Mouse (Mus musculus): ENCODE measurements around the gene Ppfia2. TPM values are rescaled to one million over a fixed set of nuclear protein-coding genes. Genes with fewer than 3 reads are reported as not detected.

Ppfia2 gene
- polyA plus RNA-seq, 1 experiment from 2014 or later: 0.59 TPM

DNA sequence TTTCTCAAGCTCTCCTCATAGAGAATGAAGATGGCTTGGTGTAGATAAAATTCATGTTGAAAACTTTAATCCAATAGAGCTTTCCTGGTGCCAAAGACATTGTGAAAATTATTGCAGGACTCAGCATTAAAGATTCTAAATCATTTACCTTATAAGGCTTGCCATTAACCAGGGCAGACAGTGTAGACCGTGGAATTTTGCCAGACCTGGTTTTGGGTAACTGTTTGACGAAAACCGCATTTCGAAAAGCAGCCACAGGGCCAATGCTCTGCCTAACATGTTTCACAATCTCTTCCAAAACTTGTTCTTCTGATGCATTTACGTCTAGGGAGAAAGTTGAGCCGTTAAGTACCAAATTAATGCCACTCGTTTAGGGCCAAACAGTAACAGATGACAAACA lies 466.9 kb downstream of the Ppfia2 start:
- H3K27ac ChIP-seq: no peak overlapping the region
- H3K4me3 ChIP-seq: no peak overlapping the region
- no peaks in the 10 kb centered on the region for H3K4me1 ChIP-seq
- no peak overlapping the region for H3K9ac ChIP-seq
- no peak overlapping the region for H3K4me2 ChIP-seq (replicated peaks)
- WGBS: 59% methylated on average over 7 of the region's 7 CpGs
- no peaks in the 10 kb centered on the region for H3K9me3 ChIP-seq
- no peak for ATAC-seq (ENCODE audit: low FRiP score, low read depth)
- no peaks in the 10 kb centered on the region for H3K36me3 ChIP-seq
- H3K27me3 ChIP-seq: no peaks in the 10 kb centered on the region

GRCm38 (mm10) chr10:106938851-106939250 lies 468.7 kb downstream of the Ppfia2 start:
- Histone ChIP-seq H3K27ac (no peak overlapping the region), H3K4me2 (replicated peaks) (no peak overlapping the region), H3K36me3 (no peaks in the 10 kb centered on the region), H3K4me1 (no peaks in the 10 kb centered on the region), H3K9ac (no peak overlapping the region), H3K9me3 (no peaks in the 10 kb centered on the region), H3K27me3 (no peaks in the 10 kb centered on the region), H3K4me3 (no peak overlapping the region)
- ATAC-seq (ENCODE audit: low FRiP score, low read depth): no peak
- WGBS: 88% methylated on average over 3 of the region's 3 CpGs

- WGBS: 50% methylated on average over 1 of the region's 1 CpGs
- Histone ChIP-seq H3K27ac (no peak overlapping the region), H3K36me3 (no peaks in the 10 kb centered on the region), H3K4me1 (no peaks in the 10 kb centered on the region), H3K27me3 (no peaks in the 10 kb centered on the region), H3K9ac (no peak overlapping the region), H3K4me3 (no peak overlapping the region), H3K4me2 (replicated peaks) (no peak overlapping the region), H3K9me3 (no peaks in the 10 kb centered on the region)
- no peak for ATAC-seq (ENCODE audit: low FRiP score, low read depth)
Observed at GRCm38 (mm10) chr10:106939441-106939840, 469.3 kb downstream of the Ppfia2 start.

DNA sequence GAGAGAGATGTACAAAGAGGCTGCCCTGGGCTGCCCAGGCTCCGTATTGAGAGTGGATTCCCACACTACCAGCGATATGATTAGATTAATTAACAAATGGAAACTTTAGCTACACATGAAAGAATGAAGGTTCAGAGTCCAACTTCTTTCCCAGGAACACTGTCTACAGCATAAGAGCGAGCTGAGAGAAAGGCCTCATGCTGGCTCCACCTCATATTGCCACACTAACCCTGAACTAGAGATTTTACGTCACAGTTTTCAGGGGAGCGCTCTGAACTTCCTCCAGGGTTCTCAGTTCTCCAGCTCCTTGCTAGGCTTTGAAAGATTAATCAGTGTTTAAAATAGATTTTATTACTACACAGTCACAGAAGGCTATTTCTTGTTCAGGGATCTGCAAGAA lies 471.2 kb downstream of the Ppfia2 start:
- H3K27me3 ChIP-seq: no peaks in the 10 kb centered on the region
- no peaks in the 10 kb centered on the region for H3K36me3 ChIP-seq
- no peaks in the 10 kb centered on the region for H3K4me1 ChIP-seq
- WGBS: 73% methylated on average over 5 of the region's 5 CpGs
- H3K4me3 ChIP-seq: no peak overlapping the region
- no peak for ATAC-seq (ENCODE audit: low FRiP score, low read depth)
- H3K27ac ChIP-seq: no peak overlapping the region
- no peak overlapping the region for H3K9ac ChIP-seq
- H3K9me3 ChIP-seq: no peaks in the 10 kb centered on the region
- H3K4me2 ChIP-seq (replicated peaks): no peak overlapping the region

DNA sequence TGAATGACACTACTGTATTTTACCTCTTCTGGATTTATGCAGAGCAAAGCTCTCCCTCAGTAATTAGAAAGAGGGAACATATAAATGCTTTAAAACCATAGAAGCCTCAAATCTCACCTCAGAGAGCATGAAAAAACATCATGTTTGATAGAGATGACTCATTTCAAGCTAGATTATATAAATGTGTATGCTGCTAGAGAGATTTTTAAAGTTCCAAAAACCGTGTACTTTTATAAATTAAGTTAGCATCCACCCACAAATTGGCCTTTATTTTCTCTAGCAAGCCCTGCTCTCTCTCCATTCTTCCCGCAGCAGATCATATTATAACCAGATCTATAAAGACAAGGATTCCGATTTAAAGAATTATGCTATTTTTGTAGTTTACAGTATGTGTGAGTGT lies 488.9 kb downstream of the Ppfia2 start:
- no peak for ATAC-seq (ENCODE audit: low FRiP score, low read depth)
- Histone ChIP-seq H3K27me3 (no peaks in the 10 kb centered on the region), H3K9ac (no peak overlapping the region), H3K4me3 (no peak overlapping the region), H3K4me1 (no peaks in the 10 kb centered on the region), H3K36me3 (no peaks in the 10 kb centered on the region), H3K27ac (no peak overlapping the region), H3K9me3 (no peaks in the 10 kb centered on the region), H3K4me2 (replicated peaks) (no peak overlapping the region)
- WGBS: 81% methylated on average over 3 of the region's 3 CpGs

DNA sequence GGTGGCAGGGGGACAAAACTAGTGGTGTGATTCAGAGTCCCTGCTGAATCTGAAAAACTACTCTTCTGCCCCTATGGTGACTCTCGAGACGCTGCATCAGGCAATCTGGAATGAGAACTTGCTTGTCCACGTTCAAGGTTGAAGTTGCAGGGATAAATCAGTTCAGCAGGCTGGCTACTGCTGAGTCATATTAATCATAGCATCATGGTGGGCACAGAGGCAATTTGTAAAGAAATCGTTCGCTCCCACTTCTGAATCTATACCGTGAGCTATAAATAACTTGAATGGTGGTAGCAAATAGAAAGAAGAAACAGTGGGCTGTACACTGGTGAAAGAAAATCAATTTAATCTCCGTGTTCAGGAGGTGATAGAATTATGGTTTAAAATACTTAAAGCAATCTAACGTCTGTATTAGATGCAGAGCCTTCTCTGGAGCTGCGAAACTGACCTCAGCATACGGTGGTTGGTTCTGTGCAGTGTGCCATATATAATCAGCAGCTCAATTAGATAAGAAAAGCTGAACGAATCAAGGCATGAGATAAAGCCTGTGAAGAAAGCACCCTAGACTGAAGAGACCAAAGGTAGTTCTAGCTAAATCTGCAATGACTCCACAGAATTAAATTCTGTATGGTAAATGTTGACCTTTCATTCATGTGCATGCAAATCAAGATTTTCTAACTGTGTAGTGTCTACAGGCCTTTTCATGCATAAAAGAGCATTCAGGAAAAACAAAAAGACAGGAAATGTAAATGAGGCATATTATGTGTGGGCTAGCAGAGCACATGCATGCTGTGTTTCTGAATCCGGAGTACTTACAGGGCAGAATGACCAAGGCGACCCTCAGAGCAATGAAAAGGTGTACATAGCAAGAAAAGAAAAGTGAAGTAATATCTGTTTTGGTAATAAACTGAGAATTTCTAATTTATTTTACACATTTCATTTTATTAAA lies 505.3 kb downstream of the Ppfia2 start:
- H3K4me2 ChIP-seq (replicated peaks): no peak overlapping the region
- no peak for ATAC-seq (ENCODE audit: low FRiP score, low read depth)
- no peak overlapping the region for H3K27ac ChIP-seq
- no peak overlapping the region for H3K9ac ChIP-seq
- WGBS: 74% methylated on average over 13 of the region's 13 CpGs
- no peaks in the 10 kb centered on the region for H3K27me3 ChIP-seq
- H3K4me3 ChIP-seq: no peak overlapping the region
- no peaks in the 10 kb centered on the region for H3K36me3 ChIP-seq
- no peaks in the 10 kb centered on the region for H3K9me3 ChIP-seq
- H3K4me1 ChIP-seq: no peaks in the 10 kb centered on the region

All from limb, embryonic 13.5 days (tissue).